Mouse (Mus musculus): ENCODE measurements around the gene Reep3.
"Not testable (repeated sequence)": the region's sequence is repeated elsewhere in the genome, so short reads cannot be mapped to it uniquely, and the experiment has no call there.

Gene Reep3

GRCm38 (mm10) chr10:67017315-67017714 lies 79.4 kb downstream of the Reep3 start:
- DNase-seq (ENCODE audit: low spot score), result no peak

DNA sequence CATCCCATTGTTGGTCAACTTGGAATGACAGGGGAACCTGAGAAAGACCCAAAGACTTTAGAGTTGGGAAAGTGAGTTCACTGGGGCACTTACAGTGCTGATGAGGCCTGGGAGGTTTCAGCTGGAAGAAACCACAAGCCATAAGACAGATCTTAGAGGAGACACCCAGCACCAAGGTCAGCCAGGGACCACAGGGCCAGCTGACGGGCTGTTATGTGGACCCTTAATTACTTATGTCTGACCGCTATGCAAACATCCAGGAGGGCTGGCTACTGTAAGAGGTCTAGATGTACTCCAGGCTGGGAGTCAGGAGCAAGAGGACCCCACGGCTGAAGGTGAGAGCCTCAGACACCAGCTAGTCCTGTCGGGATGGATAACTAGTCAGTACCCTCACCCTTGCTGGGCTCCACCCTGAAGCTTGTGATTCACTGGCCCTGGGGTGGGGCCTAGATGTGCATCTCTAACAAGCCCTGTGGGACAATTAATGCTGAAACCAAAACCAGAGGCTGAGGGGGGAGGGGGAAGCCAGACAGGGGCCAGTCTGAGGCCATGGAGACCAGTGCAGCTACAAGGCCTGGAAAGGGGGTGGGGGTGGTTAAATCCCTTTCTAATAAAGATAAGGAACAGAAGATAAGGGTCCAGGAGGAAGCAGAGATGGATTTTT lies 80.0 kb downstream of the Reep3 start:
- DNase-seq (ENCODE audit: low spot score), result no peak

- DNase-seq (ENCODE audit: low spot score), result no peak
These were observed 82.0 kb downstream of the Reep3 start for GRCm38 (mm10) chr10:67014746-67015145.

DNA sequence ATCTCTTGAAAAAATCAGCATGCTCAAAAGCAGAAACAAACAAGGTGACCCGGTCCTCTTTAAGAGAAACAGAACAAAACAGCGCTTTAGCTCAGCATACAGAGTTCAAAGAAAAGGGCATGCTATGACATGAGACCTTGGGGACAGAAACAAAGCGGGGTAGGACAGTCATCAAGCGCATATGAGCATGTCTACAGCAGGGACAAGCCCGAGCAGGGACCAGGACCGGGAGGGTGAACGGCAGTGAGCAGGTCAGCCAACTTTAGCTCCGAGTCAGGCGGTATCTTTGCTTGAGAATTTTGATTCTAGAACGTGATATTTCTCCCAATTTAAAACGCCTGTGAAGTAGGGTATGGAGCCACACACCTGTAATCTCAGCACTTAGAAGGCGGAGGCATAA lies 86.2 kb downstream of the Reep3 start:
- DNase-seq (ENCODE audit: low spot score), result no peak

DNA sequence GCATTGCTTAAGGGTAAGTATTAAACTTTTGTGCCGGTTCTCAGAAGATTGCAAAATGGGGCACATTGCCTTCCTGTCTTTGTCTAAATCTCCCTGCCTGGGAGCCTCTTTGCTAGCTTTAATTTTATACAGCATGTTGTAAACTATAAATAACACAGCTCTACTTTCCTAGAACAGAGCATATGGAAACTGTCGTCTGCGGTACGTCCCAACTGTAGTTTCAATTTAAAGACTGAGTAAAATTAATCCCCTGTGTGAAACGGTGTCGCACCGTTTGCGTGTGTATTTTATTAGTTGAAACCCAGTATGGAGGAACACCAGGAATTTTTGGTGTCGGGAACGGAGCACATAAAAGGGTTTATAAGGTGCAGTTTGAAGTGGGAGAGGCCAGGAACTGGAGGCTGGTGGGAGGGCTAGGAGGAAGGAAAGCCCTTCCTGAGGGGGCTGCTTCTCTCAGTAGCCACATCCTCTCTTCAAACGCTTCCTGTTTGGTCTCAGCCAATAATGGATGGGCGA lies 92.2 kb downstream of the Reep3 start:
- peak; percentile 30 for DNase-seq (ENCODE audit: low spot score)

- peak; percentile 52 for DNase-seq (ENCODE audit: low spot score)
These were observed 92.8 kb downstream of the Reep3 start for GRCm38 (mm10) chr10:67003743-67004526.

DNA sequence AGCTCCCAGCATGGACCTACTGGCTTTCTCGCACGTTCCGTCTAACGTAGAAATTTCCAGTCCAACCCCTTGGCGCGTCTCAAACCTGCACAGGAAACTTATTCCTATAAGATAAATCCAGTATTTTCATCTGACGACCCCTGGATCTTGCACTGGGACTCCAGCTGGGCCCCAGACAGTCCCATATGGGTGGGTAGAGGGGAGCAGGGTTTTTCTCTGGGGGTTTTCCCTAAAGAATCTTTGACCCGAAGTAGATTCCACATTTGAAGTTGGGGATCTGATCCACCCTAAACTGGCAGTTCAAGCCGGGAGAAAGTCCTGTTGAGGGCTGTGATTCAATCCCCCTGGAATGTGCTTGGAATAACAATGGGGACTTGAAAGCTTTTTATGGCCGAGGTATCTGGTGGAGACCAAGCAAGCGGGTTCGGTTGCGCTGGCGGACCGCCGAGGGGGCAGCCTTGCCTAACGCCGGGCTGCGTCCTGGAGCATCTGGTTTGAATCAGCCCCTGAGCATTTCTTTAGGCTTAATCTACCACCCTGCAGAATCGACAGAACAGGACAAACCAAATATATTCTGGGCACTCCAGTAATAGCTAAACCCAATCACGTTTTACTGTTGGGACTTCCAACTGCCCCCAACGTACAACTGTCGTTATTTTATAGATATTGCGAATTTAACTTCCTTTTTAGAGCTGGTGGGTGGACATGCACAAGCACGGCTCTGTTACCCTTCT lies 93.6 kb downstream of the Reep3 start:
- DNase-seq (ENCODE audit: low spot score), result no peak

GRCm38 (mm10) chr10:67002207-67003008 lies 94.3 kb downstream of the Reep3 start:
- peak; percentile 36 for DNase-seq (ENCODE audit: low spot score)

GRCm38 (mm10) chr10:67000958-67001615 lies 95.7 kb downstream of the Reep3 start:
- not testable (repeated sequence) for DNase-seq (ENCODE audit: low spot score)

- DNase-seq (ENCODE audit: low spot score), result no peak
These were observed 96.6 kb downstream of the Reep3 start for GRCm38 (mm10) chr10:67000136-67000535.

DNA sequence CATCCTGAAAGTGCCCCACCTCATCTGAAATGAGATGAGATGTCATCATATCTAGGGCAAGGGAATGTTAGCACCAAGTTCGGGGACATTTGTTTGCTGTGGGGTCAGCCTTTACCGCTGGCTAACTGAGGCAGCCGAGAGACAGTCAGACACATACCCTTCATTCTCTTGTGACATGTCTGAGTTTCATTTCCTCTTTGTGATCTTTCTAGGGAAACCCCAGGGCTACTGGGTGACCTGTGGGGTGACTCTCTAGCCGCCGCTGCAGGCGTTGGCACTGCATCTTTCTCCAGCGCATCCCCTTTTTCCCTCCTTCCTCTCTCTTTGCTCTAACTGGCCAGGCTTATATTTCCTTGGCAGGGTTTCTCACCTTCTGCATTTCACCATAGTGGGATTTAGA lies 98.0 kb downstream of the Reep3 start:
- DNase-seq (ENCODE audit: low spot score), result no peak

DNA sequence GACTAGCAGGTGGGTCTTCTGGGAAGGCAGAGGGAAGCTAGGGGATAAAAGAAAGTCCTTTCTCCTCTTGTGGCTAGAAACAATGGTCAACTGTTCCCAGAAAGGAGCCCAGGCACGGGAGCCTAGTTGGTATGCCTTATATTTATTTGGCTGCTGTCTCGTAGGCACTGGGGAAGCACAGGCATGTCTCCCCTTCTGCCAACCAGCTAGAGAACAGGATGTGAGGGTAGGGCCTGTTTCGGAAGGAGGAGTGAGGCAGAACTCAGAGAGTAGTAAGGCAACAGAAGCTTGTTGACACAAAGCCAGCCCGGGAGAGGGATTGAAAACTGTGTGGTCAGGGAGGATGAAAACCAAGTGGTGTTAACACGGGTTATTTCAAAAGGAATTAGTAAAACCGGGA lies 101.6 kb downstream of the Reep3 start:
- DNase-seq (ENCODE audit: low spot score), result no peak

DNA sequence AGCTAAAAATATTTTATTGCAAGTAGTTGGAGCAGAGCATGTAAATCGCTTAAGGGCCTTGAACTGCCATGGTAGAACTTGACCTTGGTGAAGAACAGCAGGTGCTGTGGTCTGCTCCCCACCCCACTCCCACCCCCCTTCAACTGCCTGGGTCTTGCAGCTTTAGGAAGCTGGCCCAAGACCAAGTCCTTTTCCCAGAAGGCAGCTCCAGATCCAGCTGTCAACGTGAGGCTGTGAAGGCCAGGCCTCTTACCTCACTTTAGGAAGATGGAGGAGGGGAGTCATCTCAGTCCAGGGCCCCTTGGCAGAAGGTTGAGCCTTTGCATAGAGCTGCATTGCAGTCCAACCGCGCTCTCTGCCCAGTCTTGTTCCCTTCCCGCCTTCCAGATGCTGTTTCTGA lies 102.3 kb downstream of the Reep3 start:
- DNase-seq (ENCODE audit: low spot score), result no peak

DNA sequence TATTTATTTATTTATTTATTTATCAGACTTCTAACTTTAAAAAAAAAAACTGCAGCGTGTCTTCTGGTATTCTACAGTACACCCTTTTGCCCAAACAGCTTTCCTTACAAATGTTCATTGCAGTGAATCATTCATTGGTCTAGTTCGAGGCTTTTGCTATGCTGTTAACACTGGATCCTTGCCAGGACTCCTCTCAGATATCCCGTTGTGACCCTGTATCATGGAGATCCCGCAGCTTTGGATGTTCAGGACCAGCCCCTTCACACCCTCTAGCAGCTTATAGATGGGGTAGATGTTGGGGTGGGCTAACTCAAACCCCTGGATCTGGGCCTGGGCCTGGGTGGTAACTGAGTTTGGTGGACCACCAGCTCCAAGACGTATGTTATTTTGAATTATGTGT lies 104.2 kb downstream of the Reep3 start:
- no peak for DNase-seq (ENCODE audit: low spot score)

- no peak for DNase-seq (ENCODE audit: low spot score)
These were observed 106.2 kb downstream of the Reep3 start for GRCm38 (mm10) chr10:66990506-66990905.

GRCm38 (mm10) chr10:66983043-66983442 lies 113.7 kb downstream of the Reep3 start:
- no peak for DNase-seq (ENCODE audit: low spot score)

DNA sequence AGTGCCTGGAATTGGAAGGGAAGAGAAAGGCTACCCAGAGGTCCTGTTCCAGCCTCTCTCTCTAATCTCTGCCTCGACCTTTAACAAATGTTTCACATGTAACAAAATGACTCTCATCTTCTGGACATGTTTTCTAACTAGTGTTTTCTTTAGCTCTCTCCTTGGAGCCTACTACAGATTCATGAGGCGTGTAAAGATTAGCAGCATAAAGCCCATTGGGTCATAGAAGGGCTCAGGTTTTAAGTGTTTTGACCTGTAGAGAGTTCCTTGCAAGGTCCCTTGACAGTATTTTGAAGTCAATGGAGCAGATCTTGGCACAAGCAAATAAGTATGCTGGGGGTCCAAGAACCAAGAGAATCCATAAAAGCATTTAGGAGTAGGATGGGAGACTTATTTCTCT lies 118.5 kb downstream of the Reep3 start:
- DNase-seq (ENCODE audit: low spot score), result no peak

DNA sequence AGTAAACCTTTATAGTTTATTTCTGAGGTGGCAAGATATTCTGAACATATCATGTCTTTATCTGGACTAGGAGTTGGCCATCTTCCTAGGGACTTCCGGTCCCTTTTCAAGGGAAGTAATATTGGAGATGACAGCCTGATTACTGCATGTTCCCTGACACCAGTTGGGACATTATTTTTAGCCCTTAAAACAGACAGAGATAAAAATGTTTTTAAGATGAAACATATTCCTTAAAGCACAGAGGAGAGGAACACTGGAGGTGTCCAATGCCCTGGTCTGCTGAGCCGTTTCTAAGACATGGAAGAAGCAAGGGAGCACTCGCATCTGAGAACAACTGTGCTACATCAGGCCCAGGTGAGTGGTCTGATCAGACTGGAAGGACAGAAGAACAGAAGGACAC lies 119.7 kb downstream of the Reep3 start:
- DNase-seq (ENCODE audit: low spot score), result no peak

DNA sequence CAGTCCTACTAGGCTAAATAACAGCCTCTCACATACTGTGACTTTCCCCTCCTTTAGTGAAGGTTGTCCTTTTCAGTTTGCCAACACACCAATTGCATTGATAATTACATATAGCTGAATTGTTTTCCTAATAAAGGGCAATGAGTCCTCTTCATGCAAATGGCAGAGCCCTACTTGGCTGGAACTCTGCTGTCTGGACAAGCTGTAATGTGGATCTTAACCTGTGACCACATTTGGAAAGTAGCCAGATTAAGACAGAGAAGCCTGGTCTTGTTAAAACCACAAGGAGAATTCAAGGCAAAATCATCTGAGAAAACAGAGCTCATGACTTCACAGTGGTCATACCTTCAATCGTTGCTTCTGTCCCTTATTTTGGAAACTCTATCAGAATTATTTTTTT lies 121.3 kb downstream of the Reep3 start:
- DNase-seq (ENCODE audit: low spot score), result no peak

DNA sequence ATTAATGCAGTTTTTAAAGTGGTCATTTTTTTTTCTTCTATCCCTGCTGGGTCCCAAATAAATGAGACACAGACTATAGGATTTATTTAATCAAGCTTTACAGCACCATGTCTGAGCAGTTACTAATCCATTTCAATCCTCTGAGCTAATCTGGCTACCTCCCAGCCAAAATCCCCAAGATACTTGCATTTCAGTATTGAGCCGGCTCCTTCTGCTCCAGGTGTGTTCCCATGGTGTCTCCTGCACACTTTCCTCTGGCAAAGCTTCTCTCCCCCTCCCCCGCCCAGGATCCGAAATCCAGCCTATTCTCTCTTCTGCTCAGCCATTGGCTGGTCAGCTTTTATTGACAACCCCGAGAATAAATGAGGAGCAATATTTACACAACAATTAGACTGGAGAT lies 122.3 kb downstream of the Reep3 start:
- no peak for DNase-seq (ENCODE audit: low spot score)

DNA sequence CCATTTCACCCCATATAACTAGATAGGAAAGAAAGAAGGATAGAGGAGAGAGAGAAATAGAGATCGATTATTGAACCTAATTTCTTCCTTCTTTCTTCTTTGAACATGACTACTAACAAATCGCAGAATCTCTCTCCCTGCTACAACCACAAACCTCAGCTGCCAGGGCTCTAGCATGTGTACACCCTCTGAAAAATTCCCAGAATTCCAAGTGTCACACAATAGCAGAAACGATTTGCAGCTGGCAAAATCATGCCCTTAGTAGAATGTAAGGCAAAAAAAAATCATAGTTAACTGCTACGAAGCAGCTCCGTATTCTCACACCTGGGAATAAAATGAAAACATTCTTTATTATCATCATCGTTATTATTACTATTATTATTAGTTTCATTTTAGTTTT lies 122.9 kb downstream of the Reep3 start:
- DNase-seq (ENCODE audit: low spot score), result no peak
